Mouse (Mus musculus): ENCODE measurements around the gene Calm5. TPM values are rescaled to one million over a fixed set of nuclear protein-coding genes. Genes with fewer than 3 reads are reported as not detected.
"Not testable (repeated sequence)": the region's sequence is repeated elsewhere in the genome, so short reads cannot be mapped to it uniquely, and the experiment has no call there.

Calm5 gene
- polyA plus RNA-seq, 1 experiment from 2014 or later: not detected

- Histone ChIP-seq H3K9ac (ENCODE audit: low read length) (peak overlapping the region; percentile 58), H3K4me3 (ENCODE audit: low read depth, low read length) (peak overlapping the region; percentile 46), H3K27ac (ENCODE audit: low read depth, low read length) (no peak overlapping the region), H3K9me3 (ENCODE audit: control insufficient read depth, low read length) (no peaks in the 10 kb centered on the region), H3K4me2 (ENCODE audit: low read depth, low read length, severe bottlenecking) (peak overlapping the region; percentile 59), H3K4me1 (replicated peaks; ENCODE audit: control insufficient read depth, insufficient read depth, low read length) (no peaks in the 10 kb centered on the region), H3K27me3 (ENCODE audit: control insufficient read depth, insufficient read depth, low read length) (no peaks in the 10 kb centered on the region), H3K36me3 (ENCODE audit: control insufficient read depth, insufficient read depth, low read length) (no peaks in the 10 kb centered on the region; the same call in 1 of the 2 replicates)
- ATAC-seq (replicated peaks; ENCODE audit: low FRiP score) (peak; percentile 99), DNase-seq (ENCODE audit: low spot score) (peak; percentile 94)
- WGBS: under 1% methylated on average over 35 of the region's 35 CpGs
Measured at GRCm38 (mm10) chr13:3893126-3893734, 39.3 kb downstream of the Calm5 start.

- 81% methylated on average over 8 of the region's 8 CpGs for WGBS
- Histone ChIP-seq H3K4me1 (replicated peaks; ENCODE audit: control insufficient read depth, insufficient read depth, low read length) (no peaks in the 10 kb centered on the region), H3K9ac (ENCODE audit: low read length) (no peak overlapping the region), H3K9me3 (ENCODE audit: control insufficient read depth, low read length) (no peaks in the 10 kb centered on the region), H3K27ac (ENCODE audit: low read depth, low read length) (no peak overlapping the region), H3K36me3 (ENCODE audit: control insufficient read depth, insufficient read depth, low read length) (no peaks in the 10 kb centered on the region), H3K4me3 (ENCODE audit: low read depth, low read length) (no peak overlapping the region), H3K27me3 (ENCODE audit: control insufficient read depth, insufficient read depth, low read length) (no peaks in the 10 kb centered on the region), H3K4me2 (ENCODE audit: low read depth, low read length, severe bottlenecking) (no peak overlapping the region)
- DNase-seq (ENCODE audit: low spot score): no peak
- no peak for ATAC-seq (replicated peaks; ENCODE audit: low FRiP score)
Measured at GRCm38 (mm10) chr13:3894549-3894948, 40.6 kb downstream of the Calm5 start.

GRCm38 (mm10) chr13:3895397-3895980 is 41.5 kb downstream of the Calm5 start:
- Histone ChIP-seq H3K4me2 (ENCODE audit: low read depth, low read length, severe bottlenecking) (no peak overlapping the region), H3K27ac (ENCODE audit: low read depth, low read length) (no peak overlapping the region), H3K4me1 (replicated peaks; ENCODE audit: control insufficient read depth, insufficient read depth, low read length) (no peaks in the 10 kb centered on the region), H3K4me3 (ENCODE audit: low read depth, low read length) (no peak overlapping the region), H3K9ac (ENCODE audit: low read length) (no peak overlapping the region), H3K9me3 (ENCODE audit: control insufficient read depth, low read length) (no peaks in the 10 kb centered on the region), H3K27me3 (ENCODE audit: control insufficient read depth, insufficient read depth, low read length) (no peaks in the 10 kb centered on the region), H3K36me3 (ENCODE audit: control insufficient read depth, insufficient read depth, low read length) (no peaks in the 10 kb centered on the region)
- ATAC-seq (replicated peaks; ENCODE audit: low FRiP score): no peak
- no peak for DNase-seq (ENCODE audit: low spot score)
- 90% methylated on average over 8 of the region's 8 CpGs for WGBS

- H3K36me3 ChIP-seq (ENCODE audit: control insufficient read depth, insufficient read depth, low read length): no peaks in the 10 kb centered on the region
- no peak overlapping the region for H3K27ac ChIP-seq (ENCODE audit: low read depth, low read length)
- no peak for ATAC-seq (replicated peaks; ENCODE audit: low FRiP score)
- H3K9ac ChIP-seq (ENCODE audit: low read length): no peak overlapping the region
- H3K4me2 ChIP-seq (ENCODE audit: low read depth, low read length, severe bottlenecking): no peak overlapping the region
- no peaks in the 10 kb centered on the region for H3K27me3 ChIP-seq (ENCODE audit: control insufficient read depth, insufficient read depth, low read length)
- WGBS: 94% methylated on average over 6 of the region's 6 CpGs
- no peaks in the 10 kb centered on the region for H3K4me1 ChIP-seq (replicated peaks; ENCODE audit: control insufficient read depth, insufficient read depth, low read length)
- no peaks in the 10 kb centered on the region for H3K9me3 ChIP-seq (ENCODE audit: control insufficient read depth, low read length)
- H3K4me3 ChIP-seq (ENCODE audit: low read depth, low read length): no peak overlapping the region
- no peak for DNase-seq (ENCODE audit: low spot score)
Measured at GRCm38 (mm10) chr13:3896032-3896431, 42.1 kb downstream of the Calm5 start.

- DNase-seq (ENCODE audit: low spot score) (peak; percentile 84), ATAC-seq (replicated peaks; ENCODE audit: low FRiP score) (no peak)
- H3K27me3 ChIP-seq (ENCODE audit: control insufficient read depth, insufficient read depth, low read length): no peaks in the 10 kb centered on the region
- H3K9ac ChIP-seq (ENCODE audit: low read length): no peak overlapping the region
- H3K36me3 ChIP-seq (ENCODE audit: control insufficient read depth, insufficient read depth, low read length): no peaks in the 10 kb centered on the region
- no peak overlapping the region for H3K27ac ChIP-seq (ENCODE audit: low read depth, low read length)
- WGBS: 41% methylated on average over 5 of the region's 5 CpGs
- H3K4me1 ChIP-seq (replicated peaks; ENCODE audit: control insufficient read depth, insufficient read depth, low read length): no peaks in the 10 kb centered on the region
- no peak overlapping the region for H3K4me2 ChIP-seq (ENCODE audit: low read depth, low read length, severe bottlenecking)
- no peak overlapping the region for H3K4me3 ChIP-seq (ENCODE audit: low read depth, low read length)
- H3K9me3 ChIP-seq (ENCODE audit: control insufficient read depth, low read length): no peaks in the 10 kb centered on the region
Measured at GRCm38 (mm10) chr13:3896913-3897312, 42.9 kb downstream of the Calm5 start.

- H3K4me1 ChIP-seq (replicated peaks; ENCODE audit: control insufficient read depth, insufficient read depth, low read length); H3K9me3 ChIP-seq (ENCODE audit: control insufficient read depth, low read length); H3K36me3 ChIP-seq (ENCODE audit: control insufficient read depth, insufficient read depth, low read length); H3K4me2 ChIP-seq (ENCODE audit: low read depth, low read length, severe bottlenecking); DNase-seq (ENCODE audit: low spot score); H3K9ac ChIP-seq (ENCODE audit: low read length); H3K4me3 ChIP-seq (ENCODE audit: low read depth, low read length); H3K27me3 ChIP-seq (ENCODE audit: control insufficient read depth, insufficient read depth, low read length); ATAC-seq (replicated peaks; ENCODE audit: low FRiP score); H3K27ac ChIP-seq (ENCODE audit: low read depth, low read length): not testable (repeated sequence)
- 95% methylated on average over 5 of the region's 5 CpGs for WGBS
Measured at GRCm38 (mm10) chr13:3898202-3898601, 44.2 kb downstream of the Calm5 start.

GRCm38 (mm10) chr13:3899301-3899700 is 45.3 kb downstream of the Calm5 start:
- no peak for ATAC-seq (replicated peaks; ENCODE audit: low FRiP score)
- Histone ChIP-seq H3K4me2 (ENCODE audit: low read depth, low read length, severe bottlenecking) (no peak overlapping the region), H3K4me1 (replicated peaks; ENCODE audit: control insufficient read depth, insufficient read depth, low read length) (no peaks in the 10 kb centered on the region), H3K9me3 (ENCODE audit: control insufficient read depth, low read length) (no peaks in the 10 kb centered on the region), H3K27ac (ENCODE audit: low read depth, low read length) (no peak overlapping the region), H3K4me3 (ENCODE audit: low read depth, low read length) (no peak overlapping the region), H3K27me3 (ENCODE audit: control insufficient read depth, insufficient read depth, low read length) (no peaks in the 10 kb centered on the region), H3K36me3 (ENCODE audit: control insufficient read depth, insufficient read depth, low read length) (no peaks in the 10 kb centered on the region), H3K9ac (ENCODE audit: low read length) (no peak overlapping the region)
- DNase-seq (ENCODE audit: low spot score): no peak
- 94% methylated on average over 9 of the region's 9 CpGs for WGBS

All from forebrain, embryonic 11.5 days (tissue).